Mouse (Mus musculus) small intestine, adult 2 months (tissue): Measurements from ENCODE around the gene Daam1. TPM values are rescaled to one million over a fixed set of nuclear protein-coding genes. Genes with fewer than 3 reads are reported as not detected.

ENCODE experiments used
- H3K27ac ChIP-seq: fragments of 200-500 bp; 2 replicates; pipeline ENCODE4 v1.5.1; 2012; ENCODE audit warnings: low read depth, low read length, control low read depth, inconsistent platforms; ENCODE audit not compliant: insufficient read depth
- H3K27me3 ChIP-seq: fragments of 200-500 bp; 2 replicates; pipeline ENCODE4 v1.6.1; 2012; ENCODE audit warnings: mild to moderate bottlenecking, moderate library complexity, low read length, inconsistent platforms; ENCODE audit not compliant: control insufficient read depth, insufficient read depth
- H3K36me3 ChIP-seq: fragments of 200-500 bp; 2 replicates; pipeline ENCODE4 v1.6.1; 2012; ENCODE audit warnings: mild to moderate bottlenecking, low read length, control low read depth, inconsistent platforms; ENCODE audit not compliant: control insufficient read depth, insufficient read depth
- H3K4me1 ChIP-seq: fragments of 200-500 bp; 2 replicates; pipeline ENCODE4 v1.6.1; 2012; ENCODE audit warnings: low read length, inconsistent platforms, mixed read lengths; ENCODE audit not compliant: control insufficient read depth, insufficient read depth, insufficient read length
- H3K4me3 ChIP-seq: fragments of 200-500 bp; 2 replicates; pipeline ENCODE4 v1.5.1; 2012; ENCODE audit warnings: low read depth, mild to moderate bottlenecking, control low read depth, inconsistent platforms, low read length, moderate library complexity
- CTCF ChIP-seq: fragments of 200-500 bp; IDR thresholded peaks from 2 replicates; pipeline ENCODE4 v1.5.1; 2012; ENCODE audit warnings: low read depth, mild to moderate bottlenecking, control low read depth, inconsistent platforms, low read length, moderate library complexity, mixed read lengths; ENCODE audit not compliant: insufficient replicate concordance, insufficient read length; ENCODE audit errors: extremely low read depth
- POLR2A ChIP-seq: fragments of 200-500 bp; IDR thresholded peaks from 2 replicates; pipeline ENCODE4 v1.6.1; 2012; ENCODE audit warnings: low read depth, mild to moderate bottlenecking, control low read depth, inconsistent platforms, low read length, moderate library complexity
- WGBS: fragments of 180-500 bp; shearing (Covaris S2); methylation state at CpG from one replicate; pipeline ENCODE4 v1.1.7; 2018; 5-methylcytosine and 5-hydroxymethylcytosine counted together
- polyA plus RNA-seq: library from polyadenylated mRNA; depleted of rRNA; stranded (reverse); fragments of >200 nt; gene quantifications from 2 replicates; pipeline ENCODE4 v1.2.3, GENCODE M21; 2012

Gene Daam1
- polyA plus RNA-seq, 1 experiment = 2.4 TPM

DNA sequence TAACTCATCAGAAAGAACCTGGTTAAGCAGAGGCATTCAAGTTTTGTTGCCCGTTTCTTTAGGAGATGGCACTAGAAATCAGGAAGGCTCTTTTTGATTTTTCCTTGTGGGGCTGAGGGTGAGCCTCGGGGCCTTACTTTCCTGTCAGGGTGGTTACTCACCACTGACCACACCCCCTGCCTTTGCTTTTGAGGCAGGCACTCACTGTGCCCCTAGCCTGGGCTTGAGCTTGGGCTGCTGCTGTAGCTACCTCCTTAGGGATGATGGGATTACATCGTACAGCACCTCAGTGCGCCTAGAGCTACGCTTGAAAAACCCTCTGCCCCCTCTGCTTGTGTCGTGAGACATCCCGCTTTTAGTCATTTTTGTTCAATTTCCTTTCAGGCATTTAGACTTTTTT lies 115.0 kb downstream of the Daam1 start:
- peaks cover 50% of the 10 kb centered on the region for H3K36me3 ChIP-seq
- H3K4me1 ChIP-seq = no peaks in the 10 kb centered on the region
- no peaks in the 10 kb centered on the region for H3K27me3 ChIP-seq
- H3K27ac ChIP-seq = no peak overlapping the region
- WGBS = 89% methylated on average over 7 of the region's 7 CpGs
- no peak overlapping the region for H3K4me3 ChIP-seq
- TF ChIP-seq POLR2A (no peak), CTCF (no peak)

GRCm38 (mm10) chr12:71946448-71946847 lies 115.6 kb downstream of the Daam1 start:
- 89% methylated on average over 8 of the region's 8 CpGs for WGBS

GRCm38 (mm10) chr12:71948972-71949371 lies 118.1 kb downstream of the Daam1 start:
- H3K27me3 ChIP-seq = no peaks in the 10 kb centered on the region
- H3K27ac ChIP-seq = no peak overlapping the region
- H3K36me3 ChIP-seq = peaks cover 64% of the 10 kb centered on the region
- H3K4me1 ChIP-seq = no peaks in the 10 kb centered on the region
- WGBS = 93% methylated on average over 6 of the region's 6 CpGs
- TF ChIP-seq POLR2A (no peak), CTCF (no peak)
- no peak overlapping the region for H3K4me3 ChIP-seq

More at GRCm38 (mm10) chr12:71946448-71946847, 115.6 kb downstream of the Daam1 start:
- Histone ChIP-seq H3K27ac (no peak overlapping the region), H3K4me1 (no peaks in the 10 kb centered on the region), H3K36me3 (peaks cover 54% of the 10 kb centered on the region), H3K4me3 (no peak overlapping the region), H3K27me3 (no peaks in the 10 kb centered on the region)
- TF ChIP-seq POLR2A (no peak), CTCF (no peak)

DNA sequence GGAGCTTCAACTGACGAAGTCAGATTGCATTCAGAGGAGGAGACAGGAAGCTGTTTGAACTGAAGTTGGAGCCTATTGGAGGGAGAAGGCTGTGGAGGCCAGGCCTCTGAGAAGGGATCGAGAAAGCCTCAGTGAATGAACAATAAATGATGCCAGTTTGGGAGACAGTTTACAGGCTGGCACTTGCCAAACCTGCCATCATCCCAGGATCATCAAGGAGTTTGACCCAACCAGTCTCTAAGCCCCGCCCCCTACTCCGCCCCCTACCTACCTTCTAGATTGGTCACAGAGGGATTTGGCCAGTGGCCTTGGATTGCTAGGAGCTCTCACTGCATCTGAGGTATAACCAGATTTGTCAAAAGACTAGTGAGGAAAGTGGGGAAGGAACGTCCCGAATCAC lies 118.7 kb downstream of the Daam1 start:
- TF ChIP-seq CTCF (no peak), POLR2A (no peak)
- WGBS = 75% methylated on average over 6 of the region's 6 CpGs
- Histone ChIP-seq H3K27me3 (no peaks in the 10 kb centered on the region), H3K4me1 (no peaks in the 10 kb centered on the region), H3K4me3 (no peak overlapping the region), H3K27ac (no peak overlapping the region), H3K36me3 (peaks cover 57% of the 10 kb centered on the region)

DNA sequence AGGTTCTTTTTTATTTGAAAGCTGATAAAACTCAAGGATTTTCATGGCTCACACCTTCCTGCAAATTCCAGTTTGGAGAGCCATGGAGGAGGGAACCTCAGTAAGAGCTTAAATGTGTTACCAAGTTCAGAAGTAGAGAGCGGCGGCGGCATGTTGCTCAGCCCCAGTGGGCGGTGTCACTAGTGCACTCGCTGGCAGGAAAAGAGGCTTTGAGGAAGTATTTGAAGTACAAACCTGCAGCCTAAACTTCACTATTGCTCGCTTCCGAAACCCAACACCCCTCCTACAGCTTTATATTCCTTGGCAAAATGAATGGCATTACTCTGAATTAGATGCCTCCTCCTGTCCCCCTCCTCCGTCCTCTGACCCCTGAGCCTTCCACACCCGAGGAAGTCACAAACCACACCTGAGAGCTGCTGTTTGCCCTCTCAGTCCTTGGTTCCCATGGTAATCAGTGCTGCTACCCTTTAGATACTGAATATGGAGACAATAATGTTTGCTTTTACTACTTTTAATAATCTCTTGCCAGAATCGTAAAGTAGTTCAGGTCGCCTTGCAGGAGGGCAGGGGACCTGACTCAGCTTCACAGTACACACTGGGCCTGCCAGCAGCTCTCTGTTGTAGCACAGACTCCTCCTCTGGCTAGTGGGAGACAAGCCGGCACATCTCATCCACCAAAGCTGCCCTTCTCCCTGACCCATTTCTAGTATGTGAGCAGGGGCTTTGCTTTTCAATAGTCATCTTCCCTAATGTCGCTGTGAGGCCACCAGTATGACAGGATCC lies 119.4 kb downstream of the Daam1 start:
- Histone ChIP-seq H3K27me3 (no peaks in the 10 kb centered on the region), H3K36me3 (peaks cover 55% of the 10 kb centered on the region), H3K4me3 (no peak overlapping the region), H3K27ac (no peak overlapping the region), H3K4me1 (no peaks in the 10 kb centered on the region)
- TF ChIP-seq POLR2A = no peak
- TF ChIP-seq CTCF = no peak
- 37% methylated on average over 13 of the region's 13 CpGs for WGBS

- Histone ChIP-seq H3K4me3 (no peak overlapping the region), H3K27ac (no peak overlapping the region), H3K36me3 (peaks cover 30% of the 10 kb centered on the region), H3K27me3 (no peaks in the 10 kb centered on the region), H3K4me1 (no peaks in the 10 kb centered on the region)
- 72% methylated on average over 5 of the region's 5 CpGs for WGBS
- TF ChIP-seq POLR2A = no peak
- no peak for TF ChIP-seq CTCF
Measured at GRCm38 (mm10) chr12:71954180-71954935, 123.5 kb downstream of the Daam1 start.

GRCm38 (mm10) chr12:71956980-71957379 lies 126.1 kb downstream of the Daam1 start:
- H3K27me3 ChIP-seq = no peaks in the 10 kb centered on the region
- no peak overlapping the region for H3K4me3 ChIP-seq
- 96% methylated on average over 6 of the region's 6 CpGs for WGBS
- TF ChIP-seq CTCF = no peak
- TF ChIP-seq POLR2A = no peak
- no peak overlapping the region for H3K27ac ChIP-seq
- H3K36me3 ChIP-seq = peaks cover 33% of the 10 kb centered on the region
- H3K4me1 ChIP-seq = no peaks in the 10 kb centered on the region
